Mouse (Mus musculus) retina, embryonic 14.5 days (tissue): ENCODE measurements around the gene Ffar4.
A peak's percentile ranks its signal among the peaks of the same experiment; 100 is the strongest.

Source experiments
- DNase-seq: peaks from one replicate; pipeline ENCODE4 v3.0.0-alpha.2; 2015; ENCODE audit warnings: low spot score

Gene Ffar4

DNA sequence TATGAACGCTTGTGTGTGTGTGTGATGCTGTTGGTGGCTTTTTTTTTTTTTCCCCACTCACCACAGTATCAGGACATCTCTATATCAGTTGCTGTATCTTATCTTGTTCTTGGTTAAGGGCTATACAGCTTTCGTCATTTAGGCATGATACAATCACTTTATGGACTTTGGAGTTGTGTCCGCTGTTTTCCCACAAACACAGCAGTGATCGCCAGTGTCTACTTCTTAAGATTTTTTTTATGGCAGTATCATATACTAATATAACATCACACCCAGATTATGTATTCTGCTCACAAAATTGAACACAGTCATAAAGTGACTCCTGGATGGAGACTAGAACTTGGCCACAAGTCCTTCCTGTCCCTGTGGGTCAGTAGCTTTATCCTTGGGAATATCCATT lies 11.0 kb downstream of the Ffar4 start:
- no peak for DNase-seq

DNA sequence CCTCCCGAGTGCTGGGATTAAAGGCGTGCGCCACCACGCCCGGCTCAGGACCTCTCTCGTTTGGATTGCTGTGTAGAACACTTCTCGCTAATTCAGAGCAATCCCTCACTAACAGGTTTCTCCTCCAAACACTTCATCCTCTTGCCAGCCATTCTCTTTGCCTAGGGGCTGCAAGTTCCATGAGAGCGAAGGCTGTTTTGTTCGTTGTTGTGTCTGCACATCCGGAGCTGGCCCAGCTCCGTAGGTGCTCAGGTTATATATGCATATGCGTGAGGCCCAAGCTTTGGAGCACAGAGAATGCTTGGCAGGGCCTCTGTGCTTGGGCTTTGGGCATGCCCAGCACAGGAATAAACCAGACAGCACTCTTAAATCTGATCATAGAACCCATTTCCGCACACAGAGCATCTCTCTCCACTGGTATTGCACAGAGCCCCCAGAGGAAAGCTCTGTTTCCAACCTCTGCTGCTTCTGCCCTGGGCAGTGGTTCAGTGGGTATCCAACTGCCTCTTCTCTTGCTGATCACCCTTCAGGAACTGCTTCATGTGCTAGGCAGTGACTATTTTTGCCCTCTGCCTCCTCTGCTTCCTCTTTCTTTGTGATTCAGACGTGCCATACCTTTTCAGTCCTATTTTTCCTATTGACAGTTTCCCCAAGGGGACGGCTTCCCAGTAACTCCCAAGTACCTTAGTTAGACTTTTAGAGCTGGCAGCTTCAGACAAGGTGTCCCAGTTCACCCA lies 12.8 kb downstream of the Ffar4 start:
- DNase-seq, result no peak

DNA sequence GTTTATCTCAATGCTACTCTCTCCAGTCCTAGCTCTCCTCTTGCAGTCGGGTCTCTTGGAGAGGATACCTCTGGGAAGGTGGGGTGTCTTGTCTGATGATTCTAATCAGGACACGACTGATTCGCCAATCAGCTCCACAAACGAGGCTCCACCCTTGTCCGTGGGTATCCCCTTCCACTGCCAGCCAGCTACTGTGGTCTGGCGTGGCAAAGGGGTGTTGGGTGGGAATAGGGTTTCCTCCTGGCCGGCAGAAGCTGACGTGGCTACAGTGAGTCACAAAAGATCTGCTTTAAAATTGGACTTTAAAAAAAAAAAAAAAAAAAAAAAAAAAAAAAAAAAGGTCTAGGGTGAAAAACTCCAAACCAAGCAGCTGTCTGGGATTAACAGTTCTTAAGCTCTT lies 14.2 kb downstream of the Ffar4 start:
- DNase-seq, result no peak

DNA sequence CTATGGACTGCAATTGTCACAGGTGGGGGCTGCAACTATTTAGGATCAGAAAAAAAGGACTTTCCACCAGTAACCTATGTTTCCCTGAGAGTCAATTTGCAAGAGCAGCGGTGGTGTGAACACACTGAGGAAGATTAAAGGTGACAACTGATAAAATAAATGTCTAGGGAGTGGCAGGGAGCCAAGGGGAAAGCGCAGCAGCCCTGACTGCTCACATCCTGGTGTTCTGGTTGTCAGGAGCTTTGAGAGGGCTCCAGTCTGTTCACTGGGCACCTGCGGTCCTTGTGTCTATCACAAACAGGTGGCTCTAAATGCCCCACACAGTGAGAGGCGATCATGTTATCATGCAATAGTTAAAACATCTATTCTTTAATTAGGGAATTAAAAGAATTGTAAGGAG lies 15.7 kb downstream of the Ffar4 start:
- DNase-seq, result no peak

DNA sequence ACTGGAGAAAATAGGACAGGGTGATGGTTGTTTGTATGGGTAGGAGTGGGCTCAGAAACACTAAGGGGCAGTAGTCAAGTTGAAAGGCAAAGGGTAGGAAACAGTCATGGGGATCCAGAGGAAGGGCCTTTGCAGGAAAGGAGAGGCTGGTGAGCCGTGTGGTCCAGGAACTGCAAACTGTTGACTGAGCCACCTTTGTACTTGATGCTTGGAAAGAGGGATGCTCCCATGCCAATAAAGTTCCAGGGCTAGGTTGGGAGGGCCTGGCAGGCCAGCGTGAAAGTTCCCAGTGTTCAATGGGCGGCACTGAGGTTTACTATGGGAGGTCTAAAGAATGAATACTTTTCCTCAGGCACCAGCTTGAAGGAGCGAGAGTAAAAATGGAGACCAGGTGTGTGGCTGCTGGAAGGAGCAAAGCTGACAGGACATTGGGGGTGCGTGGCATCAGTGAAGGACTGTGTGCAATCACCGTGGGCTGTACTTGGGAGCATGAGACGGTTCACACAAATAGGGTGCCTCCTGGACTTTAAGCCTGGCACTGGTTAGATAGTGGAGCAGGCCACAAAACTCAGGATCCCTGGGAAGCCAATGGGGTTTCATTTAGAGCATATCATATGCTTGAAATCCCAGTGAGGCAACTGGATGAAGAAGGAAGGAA lies 18.1 kb downstream of the Ffar4 start:
- no peak for DNase-seq

- no peak for DNase-seq
These were observed 23.4 kb downstream of the Ffar4 start for GRCm38 (mm10) chr19:38120123-38120760.

DNA sequence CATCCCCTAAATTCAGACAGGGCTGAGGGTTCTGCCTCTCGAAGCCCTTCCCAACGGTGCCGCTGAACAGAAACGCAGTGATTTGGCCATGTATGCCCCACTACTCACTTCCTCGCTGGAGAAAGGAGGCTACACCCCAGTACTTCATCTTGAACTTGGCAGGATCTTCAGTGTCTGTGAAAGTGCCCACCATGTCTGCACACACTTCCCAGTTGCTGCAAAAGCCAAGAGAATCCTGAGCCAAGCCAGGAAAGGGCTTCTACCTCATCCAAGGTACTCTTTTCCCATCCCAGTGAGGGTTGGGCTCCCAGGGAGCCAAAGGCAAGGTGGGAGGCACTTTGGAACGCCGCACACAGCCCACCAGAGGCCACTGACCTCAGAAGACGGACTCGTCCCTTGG lies 27.1 kb downstream of the Ffar4 start:
- DNase-seq, result no peak

DNA sequence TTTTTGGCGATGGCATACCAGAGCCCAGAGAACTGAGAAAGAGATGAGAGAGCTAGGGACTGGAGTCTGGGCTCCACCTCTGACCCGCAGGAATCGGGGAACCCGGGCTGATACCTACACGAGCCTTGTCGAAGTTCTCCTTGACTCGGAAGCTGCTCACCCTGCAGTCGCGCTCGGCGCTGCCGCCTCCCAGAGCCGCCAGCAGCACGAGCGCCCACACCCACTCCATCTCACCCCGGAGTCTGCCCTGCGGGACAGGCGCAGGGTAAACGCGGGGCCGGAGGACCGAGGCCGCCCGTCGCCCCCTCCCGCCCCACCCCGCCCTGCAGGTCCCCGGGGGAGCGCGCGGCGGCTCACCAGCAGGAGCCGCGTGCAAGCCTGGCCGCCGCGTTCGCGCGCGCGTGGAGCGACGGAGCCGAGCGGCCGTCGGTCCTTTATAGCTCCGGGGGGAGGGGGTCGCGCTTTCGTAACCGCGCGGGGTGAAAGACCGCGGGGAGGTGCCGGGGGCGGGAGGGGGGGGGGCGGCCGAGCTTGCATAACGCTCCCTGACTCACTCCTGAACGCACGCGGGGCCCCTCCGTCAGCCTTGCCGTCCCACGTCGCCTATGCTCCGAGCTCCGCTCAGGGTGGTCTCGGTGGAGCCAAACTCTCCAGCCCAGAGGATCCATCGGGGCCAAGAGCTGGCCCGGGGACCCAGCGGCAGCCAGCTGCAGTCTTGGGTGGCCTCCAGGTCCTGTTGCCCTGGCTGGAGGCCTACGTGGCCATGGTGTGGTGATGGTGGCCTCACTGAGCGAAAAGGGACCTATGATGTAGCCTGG lies 27.7 kb downstream of the Ffar4 start:
- DNase-seq, result peak; percentile 57

DNA sequence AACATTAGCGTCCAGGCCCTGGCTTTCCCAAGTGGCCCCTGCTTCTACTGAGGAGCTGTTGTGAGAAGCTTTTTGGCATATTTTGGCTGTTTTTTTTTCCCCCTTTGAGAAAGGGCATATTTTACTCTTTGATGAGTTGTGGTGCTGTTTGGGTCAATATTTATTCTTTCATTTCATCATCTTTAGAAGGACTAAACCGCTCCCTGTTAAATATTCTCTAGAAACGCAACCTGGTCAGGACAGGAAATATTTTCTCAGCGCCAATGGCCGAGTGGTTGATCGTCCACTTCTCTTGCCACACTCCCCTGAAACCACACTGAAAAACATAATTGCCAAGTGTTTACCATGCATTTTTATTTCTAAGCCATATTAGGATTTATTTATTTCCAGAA lies 28.3 kb downstream of the Ffar4 start, which contains the start of gene Rbp4:
Gene Rbp4 (minus strand): TSS at position 63 of the 392 bp plus-strand sequence.
- no peak for DNase-seq

- DNase-seq, result no peak
These were observed 29.8 kb downstream of the Ffar4 start for GRCm38 (mm10) chr19:38126656-38127055.

GRCm38 (mm10) chr19:38132481-38132880 lies 35.6 kb downstream of the Ffar4 start, which contains the start of gene Pde6c:
Gene Pde6c (plus strand): TSS chr19:38132781.
- DNase-seq, result no peak

DNA sequence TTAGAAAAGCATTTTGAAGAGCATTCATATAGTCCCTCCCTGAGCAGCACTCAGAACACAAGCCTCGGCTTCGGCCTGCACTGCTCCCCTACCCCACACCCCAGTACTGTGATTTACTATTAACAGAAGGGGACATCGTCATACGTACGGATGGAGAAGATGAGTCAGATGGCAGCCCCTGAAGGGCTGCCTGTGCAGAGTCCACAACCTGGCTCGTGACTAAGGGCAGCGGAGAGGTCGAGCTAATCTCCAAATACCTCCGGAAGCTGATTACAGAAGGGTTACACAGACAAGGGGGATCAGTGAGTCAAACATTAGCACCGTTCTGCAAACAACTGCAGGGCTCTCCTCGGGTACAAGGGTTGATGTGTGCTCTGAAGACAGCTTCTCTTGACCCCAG lies 37.1 kb downstream of the Ffar4 start:
- DNase-seq, result no peak

DNA sequence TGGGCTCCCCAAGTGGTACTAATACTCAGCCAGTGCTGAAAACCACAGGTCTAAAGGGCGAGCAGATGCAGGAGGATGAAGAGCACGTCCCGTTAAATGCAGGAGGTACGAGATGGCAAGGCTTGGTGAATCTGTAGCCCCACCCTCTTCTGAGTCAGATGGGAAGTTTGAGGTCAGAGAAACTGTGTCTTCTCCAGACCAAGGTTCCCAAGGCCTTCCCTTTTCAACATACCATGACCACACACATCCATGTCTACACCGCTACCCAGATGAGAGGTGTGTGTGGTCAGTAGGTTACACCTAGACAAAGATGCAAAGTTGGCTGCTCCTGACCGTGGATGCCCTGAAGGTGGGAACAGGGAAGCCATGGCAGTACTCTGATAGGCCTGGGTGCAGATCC lies 37.9 kb downstream of the Ffar4 start:
- no peak for DNase-seq

- DNase-seq, result no peak
These were observed 46.8 kb downstream of the Ffar4 start for GRCm38 (mm10) chr19:38143540-38144271.

GRCm38 (mm10) chr19:38156243-38156642 lies 59.4 kb downstream of the Ffar4 start:
- no peak for DNase-seq

- no peak for DNase-seq
These were observed 64.9 kb downstream of the Ffar4 start for GRCm38 (mm10) chr19:38161648-38162354.
